Mouse (Mus musculus): ENCODE data around the gene Arsj. TPM values are rescaled to one million over a fixed set of nuclear protein-coding genes. Genes with fewer than 3 reads are reported as not detected.

The Arsj gene
- polyA plus RNA-seq (2014; fragmentation: Illumina TruSeq; extraction: RNeasy Lipid Tissue Mini Kit (QIAGEN cat#74804); ENCODE audit: low read depth, low replicate concordance), result 2.3 TPM

DNA sequence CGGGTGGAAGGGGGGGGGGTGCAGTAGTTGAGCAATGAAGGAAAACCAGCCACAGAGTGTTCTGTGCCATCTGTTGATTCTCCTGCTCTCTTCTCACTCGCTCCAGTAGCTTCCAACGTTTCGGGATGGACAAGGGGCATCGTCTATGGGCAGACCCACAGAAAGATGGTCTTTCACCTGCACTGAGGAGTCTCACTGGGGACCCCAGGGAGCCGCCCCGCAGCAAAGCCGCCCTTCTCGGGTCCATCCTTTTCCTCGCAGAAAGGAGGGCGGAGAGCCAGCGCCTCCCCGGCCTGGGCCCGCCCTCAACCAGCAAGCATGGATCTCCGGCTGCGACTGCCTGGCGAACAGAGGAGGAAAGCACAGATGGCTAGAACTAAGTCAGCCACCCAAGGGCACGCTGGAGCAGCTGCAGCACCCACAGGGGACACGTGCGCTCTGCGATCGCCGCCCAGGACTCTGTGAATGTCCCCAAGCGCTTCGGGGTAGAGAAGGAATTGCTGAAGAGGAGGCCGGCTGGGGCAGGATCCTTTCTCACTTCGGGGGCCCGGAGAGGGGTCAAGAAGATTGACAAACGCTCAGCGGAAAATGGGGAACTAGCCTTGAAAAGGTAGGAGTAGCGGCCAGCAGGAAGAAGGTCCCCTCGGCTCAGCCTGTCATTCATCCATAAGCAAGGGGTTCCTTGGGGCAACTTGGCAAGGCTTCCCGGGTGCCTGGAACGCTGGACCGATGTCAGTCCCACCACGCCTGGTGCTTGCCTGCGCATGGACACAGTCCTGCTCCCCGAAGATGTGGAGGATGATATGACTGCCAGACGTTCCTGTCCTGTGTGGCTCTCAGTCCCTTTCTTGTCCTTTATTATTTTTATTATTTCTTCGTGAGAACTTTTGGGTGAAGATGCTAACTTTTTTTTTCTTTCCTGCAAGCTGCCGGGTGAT is at the start of gene Arsj:
Gene Arsj (plus strand): TSS at position 117 of the 938 bp plus-strand sequence.

Other genes with a start within 250 kb of the Arsj start
- gene Camk2d, start 232.6 kb downstream of the Arsj start, polyA plus RNA-seq (2014; fragmentation: Illumina TruSeq; extraction: RNeasy Lipid Tissue Mini Kit (QIAGEN cat#74804); ENCODE audit: low read depth, low replicate concordance), result 175 TPM

All from sigmoid colon, adult 10 weeks (tissue).